Mouse (Mus musculus): ENCODE data around the gene Hdgfl2.

Hdgfl2 gene

DNA sequence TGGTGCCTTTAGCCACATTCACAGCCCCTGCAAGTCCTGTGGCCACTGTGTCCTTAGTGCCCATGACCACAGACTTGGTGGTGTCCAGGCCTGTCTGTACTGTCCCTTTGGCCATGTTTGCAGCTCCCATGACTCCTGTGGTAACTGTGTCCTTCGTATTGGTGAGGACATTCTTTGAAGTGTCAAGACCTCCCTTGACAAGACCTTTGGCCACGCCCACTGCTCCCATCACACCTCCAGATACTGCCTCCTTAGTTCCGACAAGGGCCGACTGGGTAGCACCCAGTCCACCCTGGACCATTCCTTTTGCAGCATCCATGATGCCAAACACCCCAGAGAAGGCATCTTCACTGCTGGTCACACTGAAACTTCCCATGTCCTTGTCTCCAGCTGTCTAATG is 27.5 kb downstream of the Hdgfl2 start:
- DNase-seq, result no peak

DNA sequence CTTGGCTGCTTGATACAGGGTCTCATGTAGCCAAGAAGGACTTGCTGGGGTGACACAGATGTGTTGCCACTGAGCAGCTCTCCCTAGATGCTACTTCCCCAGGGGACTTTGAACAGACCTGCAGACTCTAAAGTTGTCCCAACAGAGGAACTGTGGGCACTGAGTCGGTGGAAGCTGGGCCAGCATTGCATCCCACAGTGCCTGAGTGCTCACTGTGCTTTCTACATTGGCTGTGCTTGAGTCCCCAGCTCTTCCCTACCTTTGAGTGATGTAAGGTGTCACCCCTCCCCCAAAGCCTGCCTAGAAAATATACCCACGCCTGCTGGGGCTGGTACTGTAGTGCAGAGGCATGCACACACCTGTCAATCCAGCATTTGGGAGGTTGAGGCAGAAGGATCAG is 28.3 kb downstream of the Hdgfl2 start:
- DNase-seq, result no peak

DNA sequence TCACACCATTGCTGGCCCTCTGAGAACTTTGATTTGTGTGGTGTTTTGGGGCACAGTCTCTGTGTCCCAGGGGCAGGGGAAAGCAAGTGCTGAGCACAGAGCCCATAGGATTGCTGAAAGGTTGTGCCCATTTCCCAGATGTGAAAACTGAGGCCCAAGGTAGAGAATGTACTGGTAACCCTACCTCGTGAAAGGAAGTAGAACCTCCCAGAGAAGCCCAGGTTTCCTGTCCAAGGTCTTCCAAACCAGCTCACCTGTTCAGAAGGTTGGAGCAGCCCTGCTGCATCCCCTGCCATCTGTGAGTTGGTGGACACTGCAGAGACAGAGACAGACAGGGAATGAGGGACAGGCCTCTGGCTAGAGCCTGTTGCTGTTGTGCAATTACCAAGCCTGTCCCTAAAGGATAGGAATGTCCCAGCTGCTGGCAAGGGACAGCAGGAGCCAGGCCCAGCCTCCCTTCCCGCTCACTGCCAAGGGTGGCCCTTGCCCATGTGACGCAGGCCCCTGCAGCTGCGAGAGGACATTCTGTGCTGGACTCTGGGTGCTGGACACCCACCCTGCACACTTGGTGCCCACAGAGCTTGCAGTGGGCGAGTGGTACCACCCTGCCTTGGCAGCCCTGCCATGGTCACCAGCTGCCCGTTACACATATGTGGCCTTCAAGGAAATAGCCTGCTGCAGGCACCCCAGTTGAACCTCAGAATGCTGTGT is 29.1 kb downstream of the Hdgfl2 start:
- DNase-seq, result no peak

DNA sequence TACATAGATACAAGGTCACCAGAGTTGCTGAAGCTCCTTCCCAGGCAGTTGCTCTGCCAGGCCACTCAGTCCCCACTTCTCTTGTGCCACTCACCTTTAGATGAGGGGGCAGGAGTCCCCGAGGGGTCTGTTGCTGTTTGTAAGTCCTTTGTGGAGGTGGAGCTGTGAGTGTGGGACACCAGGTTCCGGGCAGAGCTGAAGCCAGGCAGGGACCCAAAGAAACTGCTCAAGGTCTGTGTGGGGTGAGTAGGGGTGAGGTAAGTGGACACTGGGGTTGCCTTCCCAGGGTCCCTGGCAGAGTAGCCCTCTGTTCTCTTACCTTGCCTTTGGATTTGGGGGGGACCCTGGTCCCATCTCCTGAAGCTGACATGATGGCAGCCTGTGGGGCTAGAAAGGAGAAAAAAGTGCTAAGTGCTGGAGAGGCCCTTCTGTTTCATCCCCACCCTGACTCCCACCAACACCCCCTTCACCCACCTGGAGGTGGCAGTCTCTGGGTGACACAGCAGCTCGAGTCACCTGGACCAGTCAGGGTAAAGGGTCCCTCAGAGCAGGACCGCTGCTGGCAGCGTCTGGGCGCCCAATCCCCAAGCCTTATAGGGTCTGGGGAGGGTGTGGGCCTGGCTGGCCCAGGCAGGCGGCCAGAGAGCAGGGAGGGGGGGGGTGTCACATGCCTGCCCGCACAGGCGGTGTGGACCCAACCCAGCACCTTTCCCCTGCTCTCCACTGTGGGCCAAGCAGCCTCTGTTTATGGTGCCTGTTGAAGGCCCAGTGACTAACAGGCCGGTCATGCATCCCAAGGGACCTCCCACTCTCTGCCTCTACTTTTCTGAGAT is 30.0 kb downstream of the Hdgfl2 start, which contains the start of gene Plin4:
TSS of gene Plin4 (minus strand) at position 585 of the 833 bp plus-strand sequence.
- no peak for DNase-seq

DNA sequence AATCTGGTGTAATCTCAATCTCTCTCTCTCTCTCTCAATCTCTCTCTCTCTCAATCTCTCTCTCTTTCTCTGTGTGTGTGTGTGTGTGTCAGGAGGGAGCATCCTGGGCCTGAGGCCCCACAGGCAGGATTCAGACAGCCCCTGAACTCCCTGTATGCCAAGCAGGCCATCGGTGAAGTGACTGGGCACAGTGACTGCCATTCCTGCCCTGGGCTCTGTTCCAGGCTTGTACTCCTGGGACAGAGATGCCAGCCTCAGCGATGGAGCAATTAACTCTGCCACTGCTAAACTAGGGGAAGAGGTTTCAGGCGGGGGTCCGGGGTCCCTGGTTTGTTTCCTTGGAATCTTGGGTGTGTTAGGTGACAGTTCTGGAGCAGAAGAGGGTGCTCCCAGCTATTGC is 31.1 kb downstream of the Hdgfl2 start:
- DNase-seq, result peak; percentile 63 to 73

DNA sequence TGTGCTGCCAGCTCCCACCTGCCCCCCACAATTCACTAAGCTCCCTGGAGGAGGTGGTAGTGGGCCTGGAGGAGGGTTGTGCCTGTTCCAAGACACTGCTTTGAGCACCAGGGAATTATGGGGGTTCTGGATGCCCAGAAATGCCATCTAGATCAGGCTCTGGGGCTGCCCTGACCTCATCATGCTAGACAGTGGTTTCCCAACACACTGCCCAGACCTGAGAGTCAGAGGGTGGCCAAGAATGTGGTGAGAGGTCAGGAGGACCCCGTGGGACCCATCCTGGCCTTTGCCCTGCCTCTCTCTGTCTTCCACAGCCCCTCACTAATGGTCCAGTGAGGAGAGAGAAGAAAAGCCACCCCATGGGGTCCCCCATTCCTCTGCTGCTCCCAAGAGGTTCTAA is 31.6 kb downstream of the Hdgfl2 start:
- DNase-seq, result no peak

DNA sequence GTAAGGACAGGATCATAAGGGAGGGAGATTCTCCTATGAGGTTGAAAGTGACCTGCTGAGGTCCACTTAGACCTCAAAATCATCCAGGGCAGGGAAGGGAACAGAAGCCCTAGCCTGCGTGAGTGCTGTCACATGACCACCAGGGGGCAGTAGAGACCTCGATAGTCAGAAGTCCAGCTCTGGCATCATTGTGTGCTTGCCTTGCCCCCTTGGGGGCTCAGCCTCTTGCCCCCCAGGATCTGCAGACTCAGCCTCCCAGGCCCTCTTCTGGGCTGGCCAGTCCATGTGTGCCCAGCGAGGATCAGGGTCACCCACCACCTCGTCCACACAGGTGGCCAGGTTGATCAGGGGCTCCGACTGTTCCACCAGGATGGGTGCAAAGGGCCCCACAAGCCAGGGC is 32.4 kb downstream of the Hdgfl2 start:
- peak; percentile 79 to 89 for DNase-seq

DNA sequence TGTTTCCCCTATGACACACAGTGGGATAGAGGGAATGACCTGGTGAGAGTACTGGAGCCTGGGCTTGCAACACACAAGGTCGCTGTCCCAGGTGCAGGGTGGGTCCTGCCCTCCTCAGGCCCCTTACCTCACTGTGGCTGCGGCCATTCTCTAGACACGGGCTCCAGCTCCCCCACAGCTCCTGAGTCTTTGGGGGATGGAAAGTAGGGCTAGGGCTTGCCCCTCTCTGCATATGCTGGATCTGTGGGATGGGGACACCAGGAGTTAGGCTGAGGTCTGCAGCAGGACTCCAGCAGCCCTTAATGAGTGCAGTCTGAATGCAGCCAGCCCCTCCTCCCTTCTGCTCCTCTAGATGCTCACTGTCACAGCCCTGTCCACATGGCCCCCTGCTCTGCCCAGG is 33.3 kb downstream of the Hdgfl2 start:
- no peak for DNase-seq

DNA sequence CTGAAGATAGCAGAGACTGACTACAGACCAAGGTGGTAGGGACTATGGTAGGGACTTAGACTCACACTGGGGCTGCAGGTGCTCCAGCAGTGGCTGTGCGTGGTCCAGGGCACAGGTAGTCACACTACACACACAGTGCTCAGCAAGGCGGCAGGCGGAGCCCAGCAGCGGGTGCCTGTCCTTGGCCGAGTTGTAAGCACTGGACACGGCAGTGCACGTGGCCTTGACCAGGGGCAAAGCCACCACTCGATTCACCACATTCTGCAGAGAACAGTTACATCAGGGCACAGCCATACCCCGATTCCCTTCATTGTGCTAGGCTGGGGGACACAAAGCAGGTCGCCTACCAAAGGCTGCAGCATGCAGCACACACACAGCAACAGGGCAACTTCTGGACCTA is 36.8 kb downstream of the Hdgfl2 start:
- DNase-seq, result no peak

DNA sequence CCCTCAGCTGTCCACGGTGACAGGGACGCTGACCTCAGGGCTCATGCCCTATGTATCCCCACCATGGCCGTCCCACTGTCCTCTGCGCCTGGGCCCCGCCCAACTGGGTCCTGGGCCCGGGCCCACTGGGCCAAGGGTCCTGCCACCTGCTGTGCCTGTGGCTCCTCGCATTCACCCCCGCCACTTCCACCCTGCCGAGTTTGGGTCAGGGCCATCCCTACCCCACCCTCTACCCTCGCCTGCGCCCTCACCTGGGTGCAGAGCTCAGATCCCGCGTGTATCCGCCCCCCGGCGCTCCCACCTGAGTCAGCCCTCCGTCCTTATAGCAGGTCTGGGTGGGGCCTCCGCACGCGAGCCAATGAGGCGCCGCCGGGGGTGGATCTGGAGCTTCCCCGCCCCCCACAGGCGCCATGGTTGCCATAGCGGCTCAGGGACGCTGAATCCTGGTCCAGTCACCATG is 37.8 kb downstream of the Hdgfl2 start, which contains the start of gene Plin5:
TSS of gene Plin5 (minus strand) at position 346 of the 460 bp plus-strand sequence.
- peak; percentile 61 to 79 for DNase-seq

DNA sequence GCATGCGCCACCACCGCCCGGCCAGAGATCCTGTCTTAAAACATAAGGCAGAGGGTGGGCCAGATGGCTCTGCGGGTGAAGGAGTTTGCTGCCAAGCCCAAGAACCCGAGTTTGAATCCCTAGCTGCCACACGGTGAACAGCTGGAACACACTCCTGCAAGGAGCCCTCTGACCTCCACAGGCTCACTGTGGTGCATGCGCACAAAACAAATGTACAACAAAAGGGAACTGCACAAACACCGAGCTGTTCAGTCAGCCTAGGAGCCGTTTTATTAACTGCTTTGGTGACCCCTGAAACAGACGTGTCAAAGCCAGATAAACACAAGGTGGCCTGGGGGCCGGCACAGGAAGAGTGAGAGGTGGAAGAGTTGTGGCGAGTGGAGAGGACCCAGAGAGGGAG is 40.0 kb downstream of the Hdgfl2 start:
- DNase-seq, result no peak

DNA sequence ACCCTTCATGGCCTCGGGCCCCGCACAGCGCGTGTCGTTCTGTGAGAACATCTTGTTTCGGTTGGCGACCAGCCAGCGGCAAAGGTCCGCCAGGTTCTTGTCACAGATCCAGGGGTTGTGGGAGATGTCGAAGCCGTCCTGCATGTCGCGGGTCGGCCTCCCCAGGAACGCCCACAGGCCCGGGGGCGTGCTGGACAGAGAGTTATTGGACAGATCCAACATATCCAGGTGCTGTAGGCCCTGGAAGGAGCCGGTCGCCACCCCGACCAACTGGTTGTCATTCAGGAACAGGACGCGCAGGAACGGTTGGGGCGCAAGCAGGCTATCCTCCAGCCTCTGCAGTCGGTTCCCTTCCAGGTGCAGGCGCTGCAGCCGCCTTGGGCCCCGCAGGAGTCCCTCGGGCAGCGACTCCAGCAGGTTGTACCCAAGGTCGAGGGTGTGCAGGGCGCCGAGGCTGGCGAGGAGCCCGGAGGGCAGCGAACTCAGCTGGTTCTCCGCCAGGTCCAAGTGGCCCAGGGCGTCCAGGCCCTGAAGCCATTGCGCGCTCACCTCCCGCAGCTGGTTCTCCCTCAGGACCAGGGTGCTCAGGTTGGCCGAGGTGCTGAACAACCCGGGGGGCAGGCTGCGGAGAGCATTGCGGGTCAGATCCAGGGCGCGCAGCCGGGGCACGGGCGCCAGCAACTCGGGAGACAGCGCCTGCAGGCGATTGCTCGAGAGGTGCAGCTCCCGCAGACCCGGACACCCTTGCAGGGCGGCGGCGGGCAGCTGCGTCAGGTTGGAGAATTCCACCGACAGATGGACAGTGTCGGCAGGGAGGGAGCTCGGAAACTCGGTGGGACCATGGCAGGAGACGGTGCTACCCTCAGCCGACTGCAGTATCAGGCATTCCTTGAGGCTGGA is 40.8 kb downstream of the Hdgfl2 start:
- peak; percentile 59 to 69 for DNase-seq

DNA sequence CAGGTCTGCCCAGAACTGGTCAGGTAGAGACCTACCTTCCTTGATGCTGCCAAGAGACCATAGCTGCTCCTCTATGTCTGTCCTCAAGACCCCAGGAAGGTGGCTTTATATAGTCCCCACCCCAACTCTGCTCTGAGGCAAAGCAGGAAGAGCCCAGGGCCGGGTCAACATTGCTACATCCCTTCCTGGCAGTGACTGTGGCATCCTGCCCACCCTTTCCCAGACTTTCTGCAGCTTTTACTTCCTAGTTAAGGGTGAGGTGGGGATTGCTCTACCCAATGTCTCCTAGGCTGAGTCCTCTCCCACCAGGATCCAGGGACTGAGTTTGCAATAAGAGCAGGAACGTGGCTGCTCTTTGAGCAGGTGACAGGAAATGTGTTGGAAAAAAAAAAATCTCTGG is 42.4 kb downstream of the Hdgfl2 start, which contains the start of gene Lrg1:
TSS of gene Lrg1 (minus strand) at position 176 of the 400 bp plus-strand sequence.
- DNase-seq, result no peak

DNA sequence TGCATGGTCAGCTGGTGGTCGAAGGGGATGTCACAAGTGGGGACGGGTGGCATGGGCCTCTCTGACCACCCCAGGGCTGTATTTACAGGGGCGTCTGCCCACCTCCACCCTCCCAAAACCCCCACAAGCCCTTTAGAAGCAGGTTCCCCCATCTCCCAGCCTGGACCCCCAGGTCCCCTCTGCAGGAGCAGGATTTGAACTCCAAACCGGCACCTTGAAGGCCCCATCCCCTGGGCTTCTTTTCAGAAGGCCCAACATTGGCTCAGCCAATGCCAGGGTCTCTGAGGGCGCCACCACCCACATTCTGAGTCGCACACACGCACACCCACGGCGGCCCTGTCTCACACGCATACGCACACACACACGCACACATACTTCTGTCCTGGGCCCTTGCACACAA is 43.7 kb downstream of the Hdgfl2 start:
- no peak for DNase-seq

DNA sequence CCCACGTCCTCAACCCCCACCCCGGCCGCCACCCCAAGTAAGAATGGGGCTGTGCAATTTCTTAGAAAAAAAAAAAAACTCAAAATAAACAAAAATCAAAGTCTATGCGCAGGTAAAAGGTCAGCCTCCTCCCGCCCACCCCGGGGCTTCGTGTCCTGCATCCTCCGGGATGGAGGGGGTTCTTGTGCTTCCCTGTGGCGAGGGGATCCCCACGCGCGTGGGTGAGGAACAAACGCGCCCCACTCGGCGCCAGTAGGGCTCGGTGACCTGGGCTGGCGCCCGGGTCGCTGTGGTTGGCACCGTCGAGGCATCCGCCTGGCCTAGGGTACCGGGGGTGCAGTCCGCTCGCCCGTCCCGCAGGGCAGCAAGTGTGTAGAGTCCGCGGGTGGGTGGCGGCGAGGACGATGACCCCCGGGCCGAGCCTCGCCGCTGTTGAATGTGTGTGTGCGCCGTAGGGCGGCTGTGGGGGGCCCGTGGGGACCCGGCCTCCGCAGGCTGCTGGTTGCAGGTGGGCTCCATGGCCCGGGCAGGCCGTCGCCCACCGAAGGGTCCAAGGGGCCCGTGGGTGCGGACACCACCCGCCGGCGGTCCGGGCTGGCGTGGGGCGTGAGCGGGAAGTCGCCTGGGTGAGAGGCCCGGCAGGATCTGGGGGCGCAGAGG is 44.4 kb downstream of the Hdgfl2 start:
- DNase-seq, result no peak

DNA sequence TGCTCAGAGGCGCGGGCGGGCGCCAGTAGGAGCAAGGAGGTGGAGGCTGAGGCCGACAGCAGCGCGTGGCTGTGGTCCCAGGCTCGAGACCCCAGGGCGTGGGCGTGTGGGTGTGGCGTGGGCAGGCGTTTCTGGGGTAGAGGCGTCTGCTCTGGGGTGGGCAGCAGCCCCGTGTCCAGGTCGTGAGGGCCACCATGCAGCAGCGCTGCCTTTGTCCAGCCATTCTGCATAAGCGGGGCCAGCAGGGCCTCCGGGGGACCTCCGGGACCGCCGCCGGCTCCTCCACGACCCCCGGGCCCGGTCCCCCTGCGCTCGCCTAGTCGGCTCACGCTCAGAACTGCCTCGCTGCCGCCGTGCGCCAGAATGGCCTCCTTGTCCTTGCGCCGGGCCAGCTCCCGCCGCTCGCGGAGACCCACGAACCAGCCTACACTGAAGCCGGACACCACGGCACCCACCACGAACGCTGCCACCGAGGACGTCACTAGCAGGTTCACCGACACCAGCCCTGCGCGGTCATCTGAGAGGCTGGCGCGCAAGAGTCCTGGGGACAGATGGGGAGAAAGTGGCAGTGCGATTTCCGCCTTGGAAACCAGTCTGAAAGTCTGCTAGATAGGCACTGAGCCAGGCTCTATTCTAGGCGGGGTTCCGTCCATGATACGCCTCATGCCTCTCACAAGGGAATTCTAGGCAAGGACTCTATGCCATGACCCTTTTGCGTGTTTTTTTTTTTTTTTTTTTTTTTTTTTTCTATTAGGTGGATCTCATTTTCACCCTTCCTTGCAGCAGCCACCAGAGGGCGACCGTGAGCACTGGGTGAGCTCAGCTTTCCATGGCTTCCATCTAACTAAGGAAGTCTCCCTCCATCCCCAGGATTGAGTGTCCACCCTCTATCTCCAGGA is 45.2 kb downstream of the Hdgfl2 start:
- peak; percentile 71 to 86 for DNase-seq

DNA sequence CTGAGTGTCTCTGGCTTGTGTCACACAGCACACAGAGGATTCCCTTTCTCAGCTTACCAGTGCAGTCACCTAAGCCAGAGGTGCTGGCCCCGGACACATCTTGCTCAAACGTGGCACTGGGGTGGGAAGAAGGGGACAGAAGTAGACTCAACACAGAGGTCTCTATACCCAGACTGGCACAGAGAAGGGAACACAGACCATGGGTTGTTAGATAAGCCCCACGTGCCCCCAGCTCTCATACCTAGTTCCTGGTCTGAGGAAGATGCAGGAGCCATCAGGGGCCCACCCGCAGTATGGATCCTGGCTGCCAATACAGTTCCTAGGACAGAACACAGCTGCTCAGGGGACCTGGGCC is 45.8 kb downstream of the Hdgfl2 start:
- DNase-seq, result no peak

DNA sequence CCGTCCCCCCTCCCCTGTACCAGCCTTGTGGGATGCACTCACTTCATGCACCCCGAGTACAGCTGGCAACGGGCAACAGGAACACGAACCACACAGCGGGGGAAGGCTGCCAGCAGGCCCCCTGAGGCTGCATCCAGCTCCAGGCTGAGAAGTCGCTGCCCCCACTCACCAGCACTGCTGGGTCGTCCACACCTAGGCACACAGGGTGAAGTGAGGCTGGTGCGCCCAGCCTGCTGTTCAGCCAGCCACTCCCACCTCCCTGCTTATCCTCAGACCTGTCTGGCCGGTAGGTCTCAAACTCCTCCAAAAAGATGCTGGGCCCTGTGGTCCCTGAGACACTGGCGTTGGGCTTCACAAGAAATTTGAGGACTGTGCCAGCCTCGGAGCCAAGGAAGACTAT is 46.7 kb downstream of the Hdgfl2 start:
- DNase-seq, result no peak

DNA sequence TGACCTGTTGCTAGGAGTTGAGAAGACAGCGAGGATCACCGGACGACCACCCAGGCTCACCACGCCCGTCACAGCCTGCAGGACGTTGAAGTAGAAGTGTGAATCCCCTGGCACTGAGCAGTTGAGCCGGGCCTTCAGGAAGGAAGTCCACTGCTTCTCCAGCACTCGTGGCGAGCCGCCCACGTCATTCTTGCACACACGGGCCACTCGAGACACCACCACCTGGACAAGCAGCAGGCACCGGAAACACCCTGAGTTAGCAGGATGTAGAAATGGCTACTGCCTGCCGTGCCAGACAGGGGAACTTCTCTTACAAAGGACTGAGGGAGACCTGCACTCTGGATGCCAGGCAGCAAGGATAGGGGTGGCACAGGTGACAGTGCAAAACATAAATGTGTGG is 48.8 kb downstream of the Hdgfl2 start:
- DNase-seq, result no peak

DNA sequence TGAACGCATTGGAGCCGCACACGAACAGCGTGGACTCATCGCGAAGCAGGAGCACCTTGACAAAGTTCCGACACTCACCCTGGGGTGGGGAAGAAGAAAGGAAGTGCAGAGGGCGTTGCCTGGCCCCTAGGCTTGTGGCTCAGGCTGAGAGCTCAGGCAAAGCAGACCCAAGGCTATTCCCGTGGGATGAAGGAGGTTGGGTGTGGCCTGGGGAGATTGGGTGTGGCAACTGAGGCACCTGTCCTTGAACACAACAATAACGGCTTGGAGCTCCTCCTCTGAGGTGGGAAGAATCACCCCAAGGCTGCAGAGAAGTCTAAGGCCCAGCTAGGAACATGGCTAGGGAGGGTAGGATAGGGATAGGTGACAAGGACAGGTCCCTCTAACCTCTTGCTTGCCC is 51.7 kb downstream of the Hdgfl2 start:
- DNase-seq, result no peak

DNA sequence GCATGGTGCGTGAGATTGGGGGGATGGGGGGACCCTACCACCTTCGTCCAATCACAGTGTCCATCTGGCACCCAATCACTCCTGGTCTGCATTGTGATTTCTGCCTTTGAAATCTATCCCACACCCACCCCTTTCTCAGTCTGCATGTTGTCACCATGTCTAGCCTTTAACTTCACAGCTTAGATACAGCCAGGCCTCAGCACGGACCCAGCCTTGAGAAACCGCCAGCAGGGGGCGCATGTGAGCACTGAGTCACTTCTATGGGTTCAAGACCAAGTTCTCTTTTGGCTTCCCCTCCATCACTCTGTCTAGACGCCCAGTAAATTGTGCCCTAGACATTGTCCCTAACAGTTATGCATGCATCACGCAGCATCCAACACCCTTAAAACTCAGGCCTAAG is 52.4 kb downstream of the Hdgfl2 start:
- DNase-seq, result peak; percentile 83 to 91
